Mouse (Mus musculus) hindbrain, postnatal 0 days (tissue): ENCODE measurements around the gene Brsk1. TPM values are rescaled to one million over a fixed set of nuclear protein-coding genes. Genes with fewer than 3 reads are reported as not detected.

Source experiments
- ATAC-seq: fragments of 200-750 bp; cut with Nextera tagmentation; 2 replicates; pipeline ENCODE4 v1.8.0; 2017; ENCODE audit warnings: mild to moderate bottlenecking, moderate TSS enrichment, moderate library complexity
- DNase-seq: peaks from one replicate; pipeline ENCODE4 v3.0.0-alpha.2; 2015; ENCODE audit warnings: low spot score
- H3K27ac ChIP-seq: fragments of 300-500 bp; sonication (generic); 2 replicates; pipeline ENCODE4 v1.5.1; 2014; ENCODE audit warnings: mild to moderate bottlenecking
- H3K27me3 ChIP-seq: fragments of 300-500 bp; sonication (generic); 2 replicates; pipeline ENCODE4 v1.6.1; 2014; ENCODE audit warnings: low read length, mixed read lengths; ENCODE audit not compliant: insufficient read depth
- H3K36me3 ChIP-seq: fragments of 300-500 bp; sonication (generic); 2 replicates; pipeline ENCODE4 v1.6.1; 2014; ENCODE audit warnings: low read length, mixed read lengths; ENCODE audit not compliant: insufficient read depth
- H3K4me1 ChIP-seq: fragments of 300-500 bp; sonication (generic); 2 replicates; pipeline ENCODE4 v1.6.1; 2014; ENCODE audit warnings: antibody characterized with exemption, low read length, mixed read lengths; ENCODE audit not compliant: insufficient read depth
- H3K4me2 ChIP-seq: fragments of 300-500 bp; sonication (generic); 2 replicates; pipeline ENCODE4 v1.6.1; 2014; ENCODE audit warnings: low read depth, mild to moderate bottlenecking, low read length, moderate library complexity, mixed read lengths
- H3K4me3 ChIP-seq: fragments of 300-500 bp; sonication (generic); 2 replicates; pipeline ENCODE4 v1.5.1; 2014; ENCODE audit warnings: low read length
- H3K9ac ChIP-seq: fragments of 300-500 bp; sonication (generic); replicated peaks from 2 replicates; pipeline ENCODE4 v1.6.1; 2014; ENCODE audit warnings: mild to moderate bottlenecking, low read length, moderate library complexity, mixed read lengths
- H3K9me3 ChIP-seq: fragments of 300-500 bp; sonication (generic); 2 replicates; pipeline ENCODE4 v1.6.1; 2016; ENCODE audit warnings: low read length, mixed read lengths
- CTCF ChIP-seq: IDR thresholded peaks from 2 replicates; pipeline ENCODE4 v1.5.1; 2016; ENCODE audit warnings: antibody characterized with exemption, control low read depth, low read depth
- WGBS: fragments of 180-500 bp; shearing (Covaris S2); extraction: QIAGEN DNeasy Blood & Tissue Kit; methylation state at CpG from one replicate; pipeline ENCODE4 v1.1.7; 2014; 5-methylcytosine and 5-hydroxymethylcytosine counted together
- polyA plus RNA-seq: library from polyadenylated mRNA; unstranded; fragments of >200 nt; fragmentation: Nextera tagmentation; extraction: Ambion mirVana; gene quantifications from 2 replicates; pipeline ENCODE4 v1.2.1, GENCODE M21; 2015
- total RNA-seq: library from RNA; depleted of rRNA; stranded (reverse); fragments of >200 nt; gene quantifications from 2 replicates; pipeline ENCODE4 v1.2.3, GENCODE M21; 2014; rRNA removed

The Brsk1 gene
- total and polyA plus RNA-seq, 2 experiments from 2014 or later, result 7.1 to 195 TPM

GRCm38 (mm10) chr7:4748321-4748720 lies 57.9 kb downstream of the Brsk1 start:
- no peaks in the 10 kb centered on the region for H3K9me3 ChIP-seq
- 85% methylated on average over 4 of the region's 4 CpGs for WGBS
- peaks cover 6% of the 10 kb centered on the region for H3K4me1 ChIP-seq
- no peak for ATAC-seq
- DNase-seq, result no peak
- no peak overlapping the region for H3K4me3 ChIP-seq
- TF ChIP-seq CTCF, result no peak
- no peak overlapping the region for H3K27ac ChIP-seq
- no peak overlapping the region for H3K9ac ChIP-seq
- H3K27me3 ChIP-seq, result no peaks in the 10 kb centered on the region
- H3K4me2 ChIP-seq, result no peak overlapping the region
- H3K36me3 ChIP-seq, result no peaks in the 10 kb centered on the region

GRCm38 (mm10) chr7:4749169-4749568 lies 58.8 kb downstream of the Brsk1 start:
- H3K9me3 ChIP-seq, result no peaks in the 10 kb centered on the region
- H3K4me3 ChIP-seq, result no peak overlapping the region
- peaks cover 6% of the 10 kb centered on the region for H3K4me1 ChIP-seq
- TF ChIP-seq CTCF, result no peak
- DNase-seq, result no peak
- no peak overlapping the region for H3K4me2 ChIP-seq
- 83% methylated on average over 2 of the region's 2 CpGs for WGBS
- no peak for ATAC-seq
- H3K36me3 ChIP-seq, result no peaks in the 10 kb centered on the region
- H3K27ac ChIP-seq, result no peak overlapping the region
- H3K9ac ChIP-seq, result no peak overlapping the region
- H3K27me3 ChIP-seq, result no peaks in the 10 kb centered on the region

GRCm38 (mm10) chr7:4751971-4752820 lies 61.8 kb downstream of the Brsk1 start:
- Histone ChIP-seq H3K9ac (peak overlapping the region; percentile 37), H3K4me2 (peak overlapping the region; percentile 54), H3K27ac (peak overlapping the region; percentile 69), H3K4me1 (peaks cover 6% of the 10 kb centered on the region), H3K9me3 (no peaks in the 10 kb centered on the region), H3K27me3 (no peaks in the 10 kb centered on the region), H3K4me3 (peak overlapping the region; percentile 40), H3K36me3 (no peaks in the 10 kb centered on the region)
- ATAC-seq (peak; percentile 78), DNase-seq (peak; percentile 54)
- 5% methylated on average over 30 of the region's 30 CpGs for WGBS
- no peak for TF ChIP-seq CTCF

GRCm38 (mm10) chr7:4752821-4753570 lies 62.6 kb downstream of the Brsk1 start, which contains the start of gene Cox6b2:
Gene Cox6b2 (minus strand): TSS chr7:4753094.
- DNase-seq (peak; percentile 92), ATAC-seq (peak; percentile 93)
- H3K4me3 ChIP-seq, result peak within 1 kb of the TSS; percentile 40
- H3K4me1 ChIP-seq, result peaks cover 6% of the 10 kb centered on the region
- peak within 1 kb of the TSS; percentile 54 for H3K4me2 ChIP-seq
- H3K36me3 ChIP-seq, result no peaks in the 10 kb centered on the region
- no peaks in the 10 kb centered on the region for H3K9me3 ChIP-seq
- H3K9ac ChIP-seq, result peak within 1 kb of the TSS; percentile 37
- H3K27ac ChIP-seq, result peak within 1 kb of the TSS; percentile 69
- 4% methylated on average over 24 of the region's 24 CpGs for WGBS
- H3K27me3 ChIP-seq, result no peaks in the 10 kb centered on the region
- no peak for TF ChIP-seq CTCF

GRCm38 (mm10) chr7:4759670-4760069 lies 69.3 kb downstream of the Brsk1 start:
- Histone ChIP-seq H3K9me3 (no peaks in the 10 kb centered on the region), H3K9ac (no peak overlapping the region), H3K27me3 (no peaks in the 10 kb centered on the region), H3K27ac (no peak overlapping the region), H3K4me3 (no peak overlapping the region), H3K36me3 (no peaks in the 10 kb centered on the region), H3K4me1 (no peaks in the 10 kb centered on the region), H3K4me2 (no peak overlapping the region)
- ATAC-seq (no peak), DNase-seq (no peak)
- no peak for TF ChIP-seq CTCF
- WGBS, result 57% methylated on average over 1 of the region's 1 CpGs

- WGBS, result 21% methylated on average over 4 of the region's 4 CpGs
- Histone ChIP-seq H3K4me3 (no peak overlapping the region), H3K27ac (no peak overlapping the region), H3K4me2 (no peak overlapping the region), H3K4me1 (no peaks in the 10 kb centered on the region), H3K27me3 (no peaks in the 10 kb centered on the region), H3K9me3 (no peaks in the 10 kb centered on the region), H3K36me3 (no peaks in the 10 kb centered on the region), H3K9ac (no peak overlapping the region)
- DNase-seq (no peak), ATAC-seq (no peak)
- no peak for TF ChIP-seq CTCF
Measured at GRCm38 (mm10) chr7:4764946-4765710, 74.7 kb downstream of the Brsk1 start.

Other genes with a start within 250 kb of the Brsk1 start
- 71.9 and 103 TPM in 2 replicates for gene Rdh13, start 245.0 kb upstream of the Brsk1 start, total RNA-seq
- 38.4 and 39.4 TPM in 2 replicates for gene Rdh13, start 245.0 kb upstream of the Brsk1 start, polyA plus RNA-seq
- 5.0 and 5.8 TPM in 2 replicates for gene Eps8l1, start 229.9 kb upstream of the Brsk1 start, total RNA-seq
- gene Eps8l1, start 229.9 kb upstream of the Brsk1 start, polyA plus RNA-seq, result 5.7 and 7.7 TPM in 2 replicates
- 88.2 and 109 TPM in 2 replicates for gene Ppp1r12c, start 188.9 kb upstream of the Brsk1 start, total RNA-seq
- 33.9 and 42.0 TPM in 2 replicates for gene Ppp1r12c, start 188.9 kb upstream of the Brsk1 start, polyA plus RNA-seq
- gene Tnnt1, start 174.2 kb upstream of the Brsk1 start, total RNA-seq, result 0.93 and 3.5 TPM in 2 replicates
- 2.9 and 3.6 TPM in 2 replicates for gene Tnnt1, start 174.2 kb upstream of the Brsk1 start, polyA plus RNA-seq
- 1.9 TPM in 1 of 2 replicates, not detected in the other for gene Tnni3, start 166.4 kb upstream of the Brsk1 start, total RNA-seq
- 2.1 and 3.9 TPM in 2 replicates for gene Tnni3, start 166.4 kb upstream of the Brsk1 start, polyA plus RNA-seq
- 2.1 and 3.8 TPM in 2 replicates for gene Dnaaf3, start 158.2 kb upstream of the Brsk1 start, total RNA-seq
- 2.0 and 2.6 TPM in 2 replicates for gene Dnaaf3, start 158.2 kb upstream of the Brsk1 start, polyA plus RNA-seq
- gene Syt5, start 143.1 kb upstream of the Brsk1 start, total RNA-seq, result 81.1 and 83.7 TPM in 2 replicates
- gene Syt5, start 143.1 kb upstream of the Brsk1 start, polyA plus RNA-seq, result 103 and 106 TPM in 2 replicates
- gene Ptprh, start 86.6 kb upstream of the Brsk1 start, total RNA-seq, result 0.54 and 0.99 TPM in 2 replicates
- 0.52 and 0.74 TPM in 2 replicates for gene Ptprh, start 86.6 kb upstream of the Brsk1 start, polyA plus RNA-seq
- 14.2 and 17.4 TPM in 2 replicates for gene Tmem86b, start 59.2 kb upstream of the Brsk1 start, total RNA-seq
- 1.1 and 1.5 TPM in 2 replicates for gene Tmem86b, start 59.2 kb upstream of the Brsk1 start, polyA plus RNA-seq
- 136 and 142 TPM in 2 replicates for gene Ppp6r1, start 31.6 kb upstream of the Brsk1 start, total RNA-seq
- gene Ppp6r1, start 31.6 kb upstream of the Brsk1 start, polyA plus RNA-seq, result 9.4 and 10.3 TPM in 2 replicates
- 259 and 288 TPM in 2 replicates for gene Hspbp1, start 5.5 kb upstream of the Brsk1 start, total RNA-seq
- gene Hspbp1, start 5.5 kb upstream of the Brsk1 start, polyA plus RNA-seq, result 172 and 174 TPM in 2 replicates
- not detected in 2 replicates for gene Tmem150b, start 34.6 kb downstream of the Brsk1 start, total RNA-seq
- gene Tmem150b, start 34.6 kb downstream of the Brsk1 start, polyA plus RNA-seq, result 0.13 TPM in 2 replicates
- 29.3 and 39.5 TPM in 2 replicates for gene Kmt5c, start 49.5 kb downstream of the Brsk1 start, total RNA-seq
- 30.7 and 36.5 TPM in 2 replicates for gene Kmt5c, start 49.5 kb downstream of the Brsk1 start, polyA plus RNA-seq
- gene Cox6b2, start 62.5 kb downstream of the Brsk1 start, total RNA-seq, result 10.6 and 37.2 TPM in 2 replicates
- gene Cox6b2, start 62.5 kb downstream of the Brsk1 start, polyA plus RNA-seq, result 47.0 and 50.1 TPM in 2 replicates
- gene Fam71e2, start 80.7 kb downstream of the Brsk1 start, total RNA-seq, result not detected in 2 replicates
- gene Fam71e2, start 80.7 kb downstream of the Brsk1 start, polyA plus RNA-seq, result not detected in 2 replicates
- 2.0 TPM in 1 of 2 replicates, not detected in the other for gene Il11, start 92.3 kb downstream of the Brsk1 start, total RNA-seq
- 1.1 and 1.3 TPM in 2 replicates for gene Il11, start 92.3 kb downstream of the Brsk1 start, polyA plus RNA-seq
- gene Tmem190, start 92.3 kb downstream of the Brsk1 start, total RNA-seq, result not detected in 2 replicates
- 0.53 TPM in 1 of 2 replicates, not detected in the other for gene Tmem190, start 92.3 kb downstream of the Brsk1 start, polyA plus RNA-seq
- 13.7 and 13.9 TPM in 2 replicates for gene Tmem238, start 99.1 kb downstream of the Brsk1 start, total RNA-seq
- gene Tmem238, start 99.1 kb downstream of the Brsk1 start, polyA plus RNA-seq, result 16.8 and 18.2 TPM in 2 replicates
- 145 and 147 TPM in 2 replicates for gene Rpl28, start 102.3 kb downstream of the Brsk1 start, total RNA-seq
- gene Rpl28, start 102.3 kb downstream of the Brsk1 start, polyA plus RNA-seq, result 304 and 315 TPM in 2 replicates
- 264 and 324 TPM in 2 replicates for gene Ube2s, start 122.0 kb downstream of the Brsk1 start, total RNA-seq
- 223 and 233 TPM in 2 replicates for gene Ube2s, start 122.0 kb downstream of the Brsk1 start, polyA plus RNA-seq
- gene Shisa7, start 154.1 kb downstream of the Brsk1 start, total RNA-seq, result 46.3 and 49.3 TPM in 2 replicates
- 5.7 and 6.9 TPM in 2 replicates for gene Shisa7, start 154.1 kb downstream of the Brsk1 start, polyA plus RNA-seq
- gene Isoc2b, start 179.7 kb downstream of the Brsk1 start, total RNA-seq, result 2.2 and 3.1 TPM in 2 replicates
- 3.5 and 3.7 TPM in 2 replicates for gene Isoc2b, start 179.7 kb downstream of the Brsk1 start, polyA plus RNA-seq
- 8.3 and 12.2 TPM in 2 replicates for gene Isoc2a, start 186.5 kb downstream of the Brsk1 start, total RNA-seq
- gene Isoc2a, start 186.5 kb downstream of the Brsk1 start, polyA plus RNA-seq, result 0.43 and 0.76 TPM in 2 replicates
- gene Gm36210, start 215.9 kb downstream of the Brsk1 start, total RNA-seq, result 0.31 and 3.3 TPM in 2 replicates
- gene Gm36210, start 215.9 kb downstream of the Brsk1 start, polyA plus RNA-seq, result 0.30 and 0.45 TPM in 2 replicates
- gene Zfp628, start 224.6 kb downstream of the Brsk1 start, total RNA-seq, result 12.5 and 12.7 TPM in 2 replicates
- 5.2 and 5.7 TPM in 2 replicates for gene Zfp628, start 224.6 kb downstream of the Brsk1 start, polyA plus RNA-seq
- 24.2 and 32.3 TPM in 2 replicates for gene Nat14, start 231.4 kb downstream of the Brsk1 start, total RNA-seq
- 27.5 and 29.4 TPM in 2 replicates for gene Nat14, start 231.4 kb downstream of the Brsk1 start, polyA plus RNA-seq
- 2.5 and 2.8 TPM in 2 replicates for gene Ssc5d, start 235.2 kb downstream of the Brsk1 start, total RNA-seq
- gene Ssc5d, start 235.2 kb downstream of the Brsk1 start, polyA plus RNA-seq, result 0.77 and 1.0 TPM in 2 replicates